Mouse (Mus musculus) olfactory bulb, adult 2 months (tissue): ENCODE measurements around the gene Synpo2l.

Experiments
- CTCF ChIP-seq: fragments of 200-500 bp; IDR thresholded peaks from 2 replicates; pipeline ENCODE4 v1.5.1; 2012; ENCODE audit warnings: low read depth, mild to moderate bottlenecking, low read length, moderate library complexity; ENCODE audit not compliant: insufficient read depth
- POLR2A ChIP-seq: fragments of 200-500 bp; IDR thresholded peaks from 2 replicates; pipeline ENCODE4 v1.6.1; 2012; ENCODE audit warnings: mild to moderate bottlenecking, low read depth, low read length, moderate library complexity; ENCODE audit not compliant: insufficient read depth

DNA sequence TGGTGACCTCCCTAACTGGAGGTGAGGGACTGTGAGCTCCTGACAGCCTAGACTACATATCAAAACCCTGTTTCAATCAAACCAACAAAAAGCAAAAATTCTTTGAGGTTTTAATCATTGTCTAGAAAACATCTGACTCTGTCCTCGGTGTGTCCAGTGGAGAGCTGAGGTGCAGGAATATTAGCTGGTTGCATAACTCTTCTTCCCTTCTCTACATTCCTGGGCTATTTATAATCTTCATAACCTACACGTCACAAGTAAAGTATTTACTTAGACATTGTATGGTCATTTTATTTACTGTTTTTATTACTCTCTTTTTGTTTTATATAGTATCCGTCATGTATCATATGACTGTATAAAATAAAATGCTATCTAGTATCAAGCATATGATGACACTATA lies 58.6 kb downstream of the Synpo2l start:
- TF ChIP-seq CTCF (no peak), POLR2A (no peak)
